Mouse (Mus musculus): ENCODE results near the gene Zfp217.

DNA sequence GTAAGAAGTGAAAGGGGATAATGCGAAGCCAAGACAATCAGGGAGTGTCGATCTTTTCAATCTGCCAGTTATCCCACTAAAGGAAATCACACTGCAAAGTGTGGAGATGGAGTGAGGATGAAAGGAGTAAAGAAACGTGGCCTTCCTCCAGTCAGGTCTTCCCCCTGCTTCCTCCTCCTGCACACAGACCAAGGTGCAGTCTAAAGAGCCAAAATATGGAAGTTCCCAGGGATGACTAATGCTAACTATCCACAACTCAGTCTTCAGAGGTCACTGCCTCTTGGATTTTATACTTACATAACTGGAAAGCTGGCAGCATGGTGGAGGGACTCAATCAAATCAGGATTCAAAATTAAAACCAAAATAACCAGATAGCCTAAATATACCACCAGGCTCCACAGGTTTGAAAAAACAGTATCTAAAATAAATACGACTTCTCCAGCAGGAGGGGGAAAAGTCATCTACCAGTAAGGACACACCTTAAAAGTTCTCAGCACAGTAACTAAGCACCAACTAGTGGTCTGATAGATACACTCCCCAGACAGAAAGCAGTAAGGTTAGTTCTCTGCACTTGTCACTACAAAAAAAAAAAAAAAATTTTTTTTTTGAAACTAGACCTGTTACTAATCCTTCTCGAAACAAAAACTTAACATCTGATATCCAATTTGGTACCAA, 18.5 kb downstream of the Zfp217 start:
- TF ChIP-seq POLR2A (IDR thresholded peaks at IDR 0.05; ENCODE audit: extremely low read depth, insufficient read depth, low read length) (no peak), CTCF (IDR thresholded peaks at IDR 0.05; ENCODE audit: extremely low read depth, insufficient read depth, low read length) (no peak)

Data from cortical plate, adult 2 months (tissue).